Mouse (Mus musculus) forelimb bud, embryonic 11.5 days (tissue): ENCODE data around the gene Magee1.
"Not testable (repeated sequence)": the region's sequence is repeated elsewhere in the genome, so short reads cannot be mapped to it uniquely, and the experiment has no call there.

Experiments
- DNase-seq: peaks from one replicate; pipeline ENCODE4 v3.0.0-alpha.2; 2012; ENCODE audit warnings: low read depth, low spot score

The Magee1 gene

DNA sequence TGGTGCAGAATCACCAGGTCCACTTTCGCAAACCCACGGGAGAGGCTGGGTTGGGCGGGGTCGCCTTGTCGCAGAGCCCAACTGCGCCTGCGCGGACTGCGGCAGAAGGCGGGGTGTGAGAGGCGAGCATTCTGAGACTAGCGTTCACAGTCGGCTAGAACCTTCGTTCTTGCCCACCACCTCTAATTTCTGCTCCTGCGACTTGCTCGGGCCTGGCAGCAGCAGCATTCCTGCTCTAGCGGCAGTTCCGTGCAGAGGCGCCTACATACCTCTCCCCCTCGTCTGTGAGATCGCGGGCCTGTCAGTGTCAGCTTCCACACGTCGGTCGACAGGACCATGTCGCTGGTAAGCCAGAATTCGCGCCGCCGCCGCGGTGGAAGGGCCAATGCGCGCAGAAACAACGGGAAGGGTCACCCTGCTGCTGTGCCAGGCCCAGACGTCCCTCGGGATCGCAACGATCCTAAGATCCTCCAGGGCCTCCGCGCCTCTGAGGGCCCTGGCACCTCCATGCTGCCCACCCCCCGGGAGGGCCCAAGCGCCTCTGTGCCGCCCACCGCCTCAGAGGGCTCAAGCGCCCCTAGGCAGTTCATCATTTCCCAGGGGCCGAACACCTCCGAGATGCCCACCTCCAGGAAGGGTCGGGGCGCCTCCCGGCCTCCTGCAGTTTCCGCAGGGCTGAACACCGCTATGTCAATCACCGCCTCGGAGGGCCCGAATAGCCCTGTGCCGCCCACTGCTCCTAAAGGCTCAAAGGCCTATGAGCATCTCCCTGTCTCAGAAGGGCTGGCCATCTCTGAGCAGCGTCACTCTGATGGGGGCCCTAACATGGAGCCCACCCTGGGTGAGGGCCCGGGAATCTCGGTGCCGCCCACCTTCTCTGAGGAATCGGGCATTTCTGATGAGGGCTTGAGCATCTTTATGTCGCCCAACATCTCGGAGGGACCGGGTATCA is at the start of gene Magee1:
Gene Magee1, plus strand, starts transcription at position 104 of the 952 bp plus-strand sequence.
- peak; percentile 61 for DNase-seq

DNA sequence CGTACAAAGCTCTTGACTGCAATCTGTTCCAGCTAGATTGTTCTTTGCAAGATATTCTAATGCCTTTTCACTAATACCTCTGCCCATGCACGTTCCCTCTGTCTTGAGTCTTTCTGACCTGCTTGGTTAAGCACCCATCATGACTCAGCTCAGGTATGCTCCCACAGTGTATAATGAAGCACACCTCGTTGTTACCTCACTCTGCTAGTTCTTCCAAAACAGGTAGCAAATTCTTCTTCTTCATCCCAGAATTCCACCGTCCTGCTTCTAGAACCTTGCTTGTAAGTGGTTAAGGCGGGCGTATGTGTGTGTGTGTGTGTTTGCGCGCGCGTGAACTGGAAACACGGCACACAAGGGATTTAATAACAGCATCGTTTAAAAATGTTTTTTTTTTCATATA is 41.0 kb upstream of the Magee1 start:
- no peak for DNase-seq

DNA sequence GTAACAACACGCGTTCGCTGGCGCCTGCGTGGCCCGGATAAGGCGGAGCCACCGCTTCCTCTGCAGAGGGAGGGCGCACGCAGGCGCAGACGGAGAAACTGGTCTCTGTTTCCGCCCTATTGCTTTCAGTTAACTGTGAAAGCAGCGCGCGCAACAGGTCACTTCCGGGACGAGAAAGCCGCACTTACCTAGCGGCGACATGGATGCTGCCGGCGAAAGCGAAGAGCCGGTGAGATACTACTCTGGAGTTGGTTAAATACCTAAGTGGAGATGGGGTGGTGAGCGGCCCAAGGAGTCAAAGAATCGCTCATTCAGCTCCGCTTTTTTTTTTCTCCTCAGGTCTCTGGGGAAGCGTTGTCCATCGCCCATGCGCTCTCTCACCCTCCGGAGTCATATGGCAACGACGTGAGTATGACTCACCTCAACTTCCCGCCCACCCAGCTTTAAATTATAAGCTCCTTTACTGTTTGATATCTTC is 40.5 kb upstream of the Magee1 start, which contains the start of gene Pbdc1:
Gene Pbdc1, plus strand, starts transcription at position 142 of the 478 bp plus-strand sequence.
- peak; percentile 94 for DNase-seq

DNA sequence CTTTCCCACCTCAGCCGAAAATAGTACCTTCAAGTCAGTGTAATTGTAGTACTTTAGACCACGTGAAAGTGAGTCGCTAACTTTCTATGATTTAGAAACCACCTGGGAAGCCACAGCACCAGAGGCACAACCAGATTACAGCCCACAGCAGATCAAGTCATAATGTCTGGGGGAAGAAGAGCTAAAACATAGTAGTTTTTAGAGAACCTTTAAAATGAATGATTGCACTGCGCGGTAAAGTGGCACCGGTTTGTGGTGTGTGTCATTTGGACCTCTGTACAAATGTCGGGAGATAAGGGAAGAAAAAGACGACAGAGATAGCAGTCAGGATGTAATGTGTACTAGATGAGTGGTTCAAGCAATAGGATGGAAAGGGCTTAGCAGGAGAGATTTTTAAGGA is 40.1 kb upstream of the Magee1 start:
- DNase-seq, result no peak

DNA sequence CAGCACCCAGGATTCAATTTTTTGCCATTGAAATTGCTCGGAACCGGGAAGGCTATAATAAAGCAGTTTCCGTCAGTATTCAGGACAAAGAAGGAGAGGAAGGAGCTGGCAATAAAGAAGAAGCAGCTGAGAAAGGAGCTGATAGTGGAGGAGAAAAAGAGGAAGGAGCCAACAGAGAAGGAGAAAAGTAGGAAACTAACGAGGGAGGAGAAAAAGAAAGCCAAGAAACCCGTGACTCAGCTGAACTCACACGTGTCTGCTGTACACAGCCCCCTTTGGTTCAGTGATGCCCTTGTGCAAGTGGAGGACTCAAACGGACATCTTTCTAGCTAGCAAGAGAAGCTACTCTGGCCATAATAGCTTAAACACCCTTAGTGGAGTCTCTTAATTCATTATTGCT is 37.2 kb upstream of the Magee1 start:
- not testable (repeated sequence) for DNase-seq

DNA sequence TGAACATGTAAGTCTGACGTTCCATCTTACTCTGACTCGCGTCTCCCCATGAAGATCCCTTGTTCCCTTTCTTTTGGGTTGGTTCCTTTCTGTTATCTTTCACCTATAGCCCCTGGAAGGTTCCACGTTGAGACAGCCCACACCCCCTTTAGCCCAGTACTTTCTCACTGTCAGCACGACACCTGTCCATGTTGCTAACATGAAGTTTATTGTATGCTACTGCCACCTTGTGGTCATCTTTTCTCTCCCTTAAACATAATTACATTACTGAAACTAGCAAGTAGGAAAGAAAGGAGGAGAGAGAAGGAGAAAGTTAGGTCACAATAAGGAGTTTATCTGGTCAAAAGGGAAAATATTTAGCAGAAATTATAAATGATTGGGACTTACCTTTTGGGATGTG is 16.0 kb upstream of the Magee1 start:
- peak; percentile 39 for DNase-seq

DNA sequence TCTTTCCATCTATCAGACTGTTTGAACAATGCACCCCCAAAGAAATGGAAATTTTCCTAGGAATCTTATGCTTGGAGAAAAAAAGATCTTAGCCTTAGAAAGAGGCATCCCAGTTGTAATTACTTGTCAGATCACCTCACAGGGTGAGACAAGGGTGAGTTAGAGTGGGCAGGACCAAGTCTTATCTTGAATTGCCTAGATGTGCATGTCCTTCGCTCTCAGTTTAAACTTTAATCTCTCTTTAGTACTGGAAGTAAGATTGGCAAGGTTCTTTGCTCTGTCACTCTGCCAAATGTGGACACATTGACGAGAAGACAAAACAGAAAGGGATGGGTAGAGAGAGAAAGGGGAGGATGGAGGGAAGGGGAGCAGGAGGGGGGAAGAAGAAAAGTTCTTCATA is 5.2 kb upstream of the Magee1 start:
- no peak for DNase-seq

DNA sequence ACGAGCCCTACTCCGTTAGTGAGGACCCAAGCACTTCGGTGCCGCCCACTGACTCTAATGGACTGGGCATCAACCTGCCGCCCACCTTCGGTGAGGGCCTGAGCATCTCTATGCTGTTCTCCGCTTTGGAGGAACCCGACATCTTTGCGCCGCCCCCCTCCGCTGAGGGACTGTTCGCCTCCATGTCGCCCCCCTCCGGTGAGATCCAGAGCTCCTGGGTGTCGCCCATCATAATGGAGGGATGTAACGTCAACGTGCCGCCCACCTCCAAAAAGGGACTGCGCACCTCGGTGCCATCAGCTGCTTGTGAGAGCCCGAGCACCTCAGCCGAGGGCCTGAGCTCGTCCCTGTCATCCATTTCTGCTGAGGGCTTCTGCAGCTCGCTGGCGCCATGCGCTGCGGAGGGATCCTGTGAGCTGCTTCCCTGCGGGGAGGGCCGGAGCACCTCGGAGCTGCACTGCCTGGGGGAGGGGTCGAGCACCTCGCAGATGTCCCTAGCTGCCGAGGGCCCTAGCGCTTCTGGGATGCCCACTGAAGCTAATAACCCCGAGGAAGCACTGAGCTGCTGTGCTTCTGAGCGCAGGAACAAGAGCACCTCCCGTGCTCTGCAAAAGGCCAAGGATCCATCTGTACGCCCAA is 1.2 kb downstream of the Magee1 start:
- DNase-seq, result peak; percentile 54

DNA sequence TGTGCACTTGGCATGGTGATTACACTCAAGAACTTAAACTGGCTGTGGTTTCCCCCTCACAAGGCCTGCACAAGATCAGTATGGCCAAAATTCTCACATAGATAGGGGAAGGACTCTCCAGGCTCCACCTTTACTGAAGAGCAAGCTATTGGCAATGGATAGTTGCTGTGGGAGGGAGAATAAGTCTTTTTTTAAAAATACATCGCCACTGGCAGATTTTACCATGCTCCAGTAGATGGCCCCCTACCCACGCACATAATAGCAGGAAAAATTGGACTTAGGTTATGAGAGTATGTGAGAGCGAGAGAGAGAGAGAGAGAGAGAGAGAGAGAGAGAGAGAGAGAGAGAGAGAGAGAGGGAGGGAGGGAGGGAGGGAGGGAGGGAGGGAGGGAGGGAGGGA is 4.7 kb downstream of the Magee1 start:
- DNase-seq, result no peak

DNA sequence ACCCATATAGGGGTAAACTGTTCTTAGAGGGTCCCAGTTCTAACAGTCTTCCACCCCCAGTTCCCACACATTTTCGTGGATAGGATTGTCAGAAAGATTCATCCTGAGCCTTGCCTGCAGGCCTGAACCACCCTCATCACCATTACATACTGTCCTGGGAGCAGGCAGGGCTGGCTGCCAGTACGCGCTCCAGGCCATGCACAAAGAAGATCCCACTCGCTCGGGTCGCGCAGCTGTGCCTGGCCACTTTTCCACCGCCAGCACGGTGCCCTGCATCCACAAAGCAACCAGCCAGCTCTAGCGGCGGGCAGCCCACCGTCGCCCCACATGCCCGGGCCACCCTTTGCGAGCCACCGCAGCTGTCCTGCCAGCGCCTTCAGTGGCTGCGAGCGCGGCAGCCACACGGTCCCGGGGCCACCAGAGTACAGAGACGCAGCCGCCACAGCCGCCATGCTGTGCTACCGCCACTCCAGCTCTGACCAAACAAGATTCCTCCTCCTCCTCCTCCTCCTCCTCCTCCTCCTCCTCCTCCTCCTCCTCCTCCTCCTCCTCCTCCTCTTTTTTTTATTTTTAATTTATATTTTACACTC is 31.8 kb downstream of the Magee1 start:
- DNase-seq, result no peak

DNA sequence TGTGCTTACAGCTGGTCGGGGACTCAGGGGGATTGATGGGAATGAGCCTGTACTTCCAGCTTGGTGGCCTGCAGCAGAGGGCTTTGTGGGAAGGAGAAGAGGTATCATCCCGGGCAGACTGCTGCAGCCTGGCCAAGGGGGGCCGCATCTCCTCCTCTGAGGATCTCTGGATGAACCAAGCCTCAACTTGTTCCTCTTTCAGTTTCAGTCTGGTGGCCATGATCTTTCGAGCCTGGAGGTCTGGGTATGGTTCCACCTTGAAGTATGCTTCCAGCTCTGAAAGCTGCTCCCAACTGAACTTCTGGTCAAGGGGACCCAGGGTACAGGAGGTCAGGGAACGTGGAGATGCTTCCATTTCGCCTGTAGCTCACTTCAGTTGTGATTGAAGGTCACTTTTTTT is 44.8 kb downstream of the Magee1 start:
- not testable (repeated sequence) for DNase-seq

DNA sequence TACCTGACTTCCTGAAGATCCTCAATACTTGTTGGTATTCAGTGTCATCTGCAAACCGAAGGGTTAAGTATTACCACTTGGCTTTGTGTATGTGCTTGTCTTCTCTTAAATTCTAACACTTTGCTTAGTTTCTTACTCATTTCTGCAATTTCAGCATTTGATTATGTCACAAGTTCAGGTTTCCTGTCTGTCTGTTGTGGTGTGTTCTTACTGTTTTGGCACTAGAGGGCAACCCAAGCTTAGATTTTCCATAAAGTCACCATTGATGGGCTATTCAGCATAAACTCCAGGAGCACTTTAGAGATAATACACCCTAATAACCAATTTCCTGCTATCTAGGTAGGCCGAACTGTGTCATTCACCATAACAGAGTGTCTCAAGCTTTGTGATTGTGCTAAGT is 47.0 kb downstream of the Magee1 start:
- DNase-seq, result no peak
